Mouse (Mus musculus) CH12.LX (cell line): ENCODE measurements around the gene Slc1a7. TPM values are rescaled to one million over a fixed set of nuclear protein-coding genes. Genes with fewer than 3 reads are reported as not detected.

Source experiments
- DNase-seq: peaks from one replicate; pipeline ENCODE4 v3.0.0-alpha.2; 2013; ENCODE audit errors: extremely low read depth
- H3K27ac ChIP-seq: 2 replicates; pipeline ENCODE4 v1.5.1; 2012; ENCODE audit warnings: low read depth, mild to moderate bottlenecking, control low read depth, moderate library complexity; ENCODE audit not compliant: insufficient read depth
- H3K27me3 ChIP-seq: replicated peaks from 2 replicates; pipeline ENCODE3; 2012; ENCODE audit warnings: inconsistent platforms
- H3K36me3 ChIP-seq, 2 experiments: replicated peaks in 1 of 2; 2 replicates each; pipeline versions ENCODE3 to v1.6.1; 2012; ENCODE audit warnings: inconsistent platforms in 1 of 2, low read length in 1 of 2, mild to moderate bottlenecking in 1 of 2, mixed read lengths in 1 of 2, moderate library complexity in 1 of 2; ENCODE audit not compliant: control insufficient read depth in 1 of 2, insufficient read depth in 1 of 2
- H3K4me1 ChIP-seq, 2 experiments: 2 replicates each; pipeline ENCODE4 v1.6.1; 2012; ENCODE audit warnings: inconsistent platforms in 1 of 2, moderate library complexity in 1 of 2; ENCODE audit not compliant: insufficient read depth in 2 of 2, control insufficient read depth in 1 of 2
- H3K4me2 ChIP-seq: 2 replicates; pipeline ENCODE4 v1.6.1; 2012; ENCODE audit warnings: low read depth, mild to moderate bottlenecking, control low read depth; ENCODE audit not compliant: poor library complexity, insufficient read depth, severe bottlenecking
- H3K4me3 ChIP-seq, 3 experiments: fragments of 150-350 bp in 1 of 3; sonication (generic) in 1 of 3; replicated peaks in 1 of 3; 2 replicates each; pipeline versions ENCODE3 to v1.5.1; 2011 to 2012; ENCODE audit warnings: low read depth in 2 of 3, low read length in 2 of 3, mild to moderate bottlenecking in 2 of 3, moderate library complexity in 2 of 3, control low read depth in 1 of 3, improper control_type of control experiment in 1 of 3, inconsistent platforms in 1 of 3, mixed read lengths in 1 of 3; ENCODE audit not compliant: poor library complexity in 1 of 3
- H3K79me2 ChIP-seq: replicated peaks from 2 replicates; pipeline ENCODE4 v1.6.1; 2012; ENCODE audit warnings: mild to moderate bottlenecking, moderate library complexity; ENCODE audit not compliant: control insufficient read depth, poor library complexity, insufficient read depth, severe bottlenecking; ENCODE audit errors: extremely low read depth
- H3K9ac ChIP-seq: 2 replicates; pipeline ENCODE4 v1.6.1; 2012; ENCODE audit warnings: low read depth, mild to moderate bottlenecking, control low read depth, moderate library complexity; ENCODE audit not compliant: insufficient read depth
- H3K9me3 ChIP-seq: replicated peaks from 2 replicates; pipeline ENCODE3; 2012; ENCODE audit warnings: low read length, inconsistent platforms, mixed read lengths
- BHLHE40 ChIP-seq: IDR thresholded peaks from 2 replicates; pipeline ENCODE4 v1.6.1; 2011; ENCODE audit warnings: mild to moderate bottlenecking, low read depth, low read length, improper control_type of control experiment
- CHD2 ChIP-seq: IDR thresholded peaks from 2 replicates; pipeline ENCODE4 v1.6.1; 2011; ENCODE audit warnings: low read length, improper control_type of control experiment
- CTCF ChIP-seq, 2 experiments: IDR thresholded peaks in 1 of 2; conservative IDR thresholded peaks in 1 of 2; 2 replicates each; pipeline ENCODE4 v1.5.1; 2011 to 2012; ENCODE audit warnings: low read depth in 2 of 2, low read length in 2 of 2, improper control_type of control experiment in 1 of 2, inconsistent platforms in 1 of 2, mild to moderate bottlenecking in 1 of 2, moderate library complexity in 1 of 2
- EP300 ChIP-seq: IDR thresholded peaks from 2 replicates; pipeline ENCODE4 v1.6.1; 2011; ENCODE audit warnings: low read length, improper control_type of control experiment
- GABPA ChIP-seq: IDR thresholded peaks from 2 replicates; pipeline ENCODE4 v1.6.1; 2012; ENCODE audit warnings: low read depth, low read length, improper control_type of control experiment, inconsistent platforms; ENCODE audit not compliant: insufficient replicate concordance
- IRF4 ChIP-seq: IDR thresholded peaks from 2 replicates; pipeline ENCODE4 v1.6.1; 2014; ENCODE audit warnings: low read depth, mild to moderate bottlenecking, inconsistent platforms, low read length, improper control_type of control experiment
- JUN ChIP-seq: IDR thresholded peaks from 2 replicates; pipeline ENCODE4 v1.6.1; 2011; ENCODE audit warnings: low read depth, mild to moderate bottlenecking, low read length, improper control_type of control experiment, moderate library complexity; ENCODE audit not compliant: insufficient read depth
- JUND ChIP-seq: conservative IDR thresholded peaks from 2 replicates; pipeline ENCODE4 v1.6.1; 2011; ENCODE audit warnings: low read depth, low read length, improper control_type of control experiment
- MAFK ChIP-seq: IDR thresholded peaks from 2 replicates; pipeline ENCODE4 v1.6.1; 2011; ENCODE audit warnings: low read length, improper control_type of control experiment; ENCODE audit not compliant: insufficient replicate concordance
- MAX ChIP-seq: IDR thresholded peaks from 2 replicates; pipeline ENCODE4 v1.6.1; 2011; ENCODE audit warnings: low read length, improper control_type of control experiment
- MEF2A ChIP-seq: IDR thresholded peaks from 2 replicates; pipeline ENCODE4 v1.6.1; 2014; ENCODE audit warnings: low read depth, mild to moderate bottlenecking, inconsistent platforms, low read length, improper control_type of control experiment, borderline replicate concordance
- MXI1 ChIP-seq: IDR thresholded peaks from 2 replicates; pipeline ENCODE4 v1.6.1; 2011; ENCODE audit warnings: mild to moderate bottlenecking, low read depth, low read length, improper control_type of control experiment
- MYC ChIP-seq: IDR thresholded peaks from 2 replicates; pipeline ENCODE4 v1.6.1; 2011; ENCODE audit warnings: low read depth, mild to moderate bottlenecking, improper control_type of control experiment, low read length
- NELFE ChIP-seq: IDR thresholded peaks from 2 replicates; pipeline ENCODE4 v1.6.1; 2011; ENCODE audit warnings: low read depth, low read length, improper control_type of control experiment
- PAX5 ChIP-seq: IDR thresholded peaks from 2 replicates; pipeline ENCODE4 v1.6.1; 2012; ENCODE audit warnings: low read length, inconsistent platforms, mixed read lengths
- POLR2A ChIP-seq: IDR thresholded peaks from 2 replicates; pipeline ENCODE4 v1.6.1; 2011; ENCODE audit warnings: low read depth, mild to moderate bottlenecking, improper control_type of control experiment, low read length
- RAD21 ChIP-seq: IDR thresholded peaks from 2 replicates; pipeline ENCODE4 v1.6.1; 2011; ENCODE audit warnings: low read depth, mild to moderate bottlenecking, low read length, improper control_type of control experiment, moderate library complexity
- RCOR1 ChIP-seq: conservative IDR thresholded peaks from 2 replicates; pipeline ENCODE4 v1.6.1; 2012; ENCODE audit warnings: low read depth, mild to moderate bottlenecking, inconsistent platforms, low read length, improper control_type of control experiment
- SIN3A ChIP-seq: IDR thresholded peaks from 2 replicates; pipeline ENCODE4 v1.6.1; 2012; ENCODE audit warnings: low read length, improper control_type of control experiment, inconsistent platforms
- TBP ChIP-seq: conservative IDR thresholded peaks from 2 replicates; pipeline ENCODE4 v1.6.1; 2011; ENCODE audit warnings: low read depth, low read length, improper control_type of control experiment
- USF1 ChIP-seq: IDR thresholded peaks from 2 replicates; pipeline ENCODE4 v1.6.1; 2014; ENCODE audit warnings: low read depth, mild to moderate bottlenecking, inconsistent platforms, low read length, improper control_type of control experiment
- USF2 ChIP-seq: conservative IDR thresholded peaks from 2 replicates; pipeline ENCODE4 v1.6.1; 2011; ENCODE audit warnings: low read depth, low read length, improper control_type of control experiment
- ZMIZ1 ChIP-seq: IDR thresholded peaks from 2 replicates; pipeline ENCODE4 v1.6.1; 2012; ENCODE audit warnings: low read depth, mild to moderate bottlenecking, inconsistent platforms, low read length, improper control_type of control experiment
- dilution Hi-C: fragments of 300-500 bp; cut with MboI; formaldehyde crosslinking; loops from 2 replicates; pipeline ENCODE4 v1.14.3; 2020; ENCODE audit warnings: low sequenced_read_pairs; ENCODE audit not compliant: extremely low pct_unique_long_range_greater_than_20kb, extremely low pct_ligation_motif_present
- in situ Hi-C: fragments of 300-500 bp; cut with MboI; formaldehyde crosslinking; loops from 3 replicates; pipeline ENCODE4 v1.14.3; 2019; ENCODE audit warnings: low sequenced_read_pairs, low pct_ligation_motif_present, low pct_unique_long_range_greater_than_20kb, mixed read lengths
- polyA plus RNA-seq: library from polyadenylated mRNA; unstranded; fragments of >175 nt; gene quantifications from 2 replicates; pipeline ENCODE4 v1.2.1, GENCODE M21; 2012; ENCODE audit warnings: low read depth; ENCODE audit not compliant: insufficient read length
- total RNA-seq, 2 experiments: library from RNA; depleted of rRNA; stranded (reverse); fragments of 300-350 nt in 1 of 2; fragments of >200 nt in 1 of 2; gene quantifications; 2 replicates each; pipeline ENCODE4 v1.2.3; 2012 to 2014

Gene Slc1a7
- not detected in 2 replicates for total RNA-seq (2012; rRNA removed)
- not detected in 2 replicates for total RNA-seq (2014; rRNA removed)
- polyA plus RNA-seq: not detected in 2 replicates

- in situ Hi-C loops: no loop called here
- TF ChIP-seq EP300 (no peak), JUN (no peak), MXI1 (no peak), IRF4 (no peak), MAX (no peak), JUND (no peak)
- H3K9me3 ChIP-seq: no peaks in the 10 kb centered on the region
- no peaks in the 10 kb centered on the region for H3K79me2 ChIP-seq
- DNase-seq: no peak
- H3K27me3 ChIP-seq: no peaks in the 10 kb centered on the region
- no peak within 1 kb of the TSS for H3K4me2 ChIP-seq
- H3K9ac ChIP-seq: no peak within 1 kb of the TSS
- no peak within 1 kb of the TSS for H3K4me3 ChIP-seq
- dilution Hi-C loops: no loop called here
- no peak within 1 kb of the TSS for H3K27ac ChIP-seq
- H3K36me3 ChIP-seq: no peaks in the 10 kb centered on the region
- peaks cover 2 to 24% of the 10 kb centered on the region in 2 experiments; a peak in 3 of 4 replicates for H3K4me1 ChIP-seq
Observed at GRCm38 (mm10) chr4:107967966-107968682, at the start of gene Slc1a7. TSS of gene Slc1a7 (plus strand) at chr4:107968332.

- peaks cover 7 to 11% of the 10 kb centered on the region in 2 experiments for H3K4me1 ChIP-seq
- H3K79me2 ChIP-seq: no peaks in the 10 kb centered on the region
- TF ChIP-seq MAX: no peak
- TF ChIP-seq BHLHE40: no peak
- no peak for TF ChIP-seq ZMIZ1
- TF ChIP-seq IRF4: no peak
- TF ChIP-seq EP300: no peak
- no peak for TF ChIP-seq MYC
- no peak for TF ChIP-seq RAD21
- TF ChIP-seq CHD2: no peak
- no peak for TF ChIP-seq NELFE
- no peak for TF ChIP-seq RCOR1
- no peak for TF ChIP-seq USF1
- no peak for TF ChIP-seq USF2
- TF ChIP-seq MEF2A: no peak
- no peak for TF ChIP-seq PAX5
- TF ChIP-seq TBP: no peak
- TF ChIP-seq POLR2A: no peak
- no peak for TF ChIP-seq CTCF (conservative IDR thresholded peaks at IDR 0.05 in 1 of 2, IDR thresholded peaks at IDR 0.05 in 1 of 2; ENCODE audit: low read depth in 2 of 2, low read length in 2 of 2)
- no peak for TF ChIP-seq MAFK
- TF ChIP-seq SIN3A: no peak
- TF ChIP-seq GABPA: no peak
- TF ChIP-seq, all 38 proteins: peak for 0
- in situ Hi-C loops: no loop called here
- Histone ChIP-seq H3K9me3 (no peaks in the 10 kb centered on the region), H3K4me2 (no peak overlapping the region), H3K27me3 (peaks cover 2% of the 10 kb centered on the region), H3K4me3 (no peak overlapping the region), H3K27ac (no peak overlapping the region), H3K36me3 (peaks cover 0 to 7% of the 10 kb centered on the region in 2 experiments), H3K9ac (no peak overlapping the region)
- dilution Hi-C loops: no loop called here
- DNase-seq: no peak
Observed at GRCm38 (mm10) chr4:107920336-107920735, 47.8 kb upstream of the Slc1a7 start.
